Mouse (Mus musculus): ENCODE results near the gene Lpcat3. TPM values are rescaled to one million over a fixed set of nuclear protein-coding genes. Genes with fewer than 3 reads are reported as not detected.

The Lpcat3 gene
- polyA plus RNA-seq, 3 experiments from 2014 or later = 20.3 to 27.2 (median 24.9) TPM

DNA sequence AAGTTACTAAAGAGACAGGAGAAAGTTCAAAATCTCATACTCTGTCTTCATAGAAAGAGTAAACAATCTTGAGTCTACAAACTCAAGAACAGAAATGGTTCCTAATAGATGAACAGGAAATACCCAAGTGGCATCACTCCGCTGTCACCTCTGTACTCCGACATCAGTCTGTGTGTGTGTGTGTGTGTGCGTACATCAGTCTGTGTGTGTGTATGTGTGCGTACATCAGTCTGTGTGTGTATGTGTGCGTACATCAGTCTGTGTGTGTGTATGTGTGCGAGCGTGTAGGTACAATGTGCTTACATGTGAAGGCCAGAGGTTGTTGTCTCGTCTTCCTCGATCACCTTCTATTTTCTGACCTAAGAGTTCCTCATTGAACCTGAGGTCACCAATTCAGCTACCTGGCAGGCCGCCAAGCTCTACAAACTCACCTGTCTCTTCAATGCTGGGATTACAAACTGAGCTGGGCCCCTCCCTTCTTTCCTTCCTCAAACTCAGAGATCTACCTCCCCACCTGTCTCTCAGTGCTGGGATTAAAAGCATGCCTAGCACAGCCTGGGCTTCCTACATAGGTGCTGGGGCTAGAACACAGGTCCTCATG, 45.6 kb downstream of the Lpcat3 start:
- no peak for ATAC-seq

DNA sequence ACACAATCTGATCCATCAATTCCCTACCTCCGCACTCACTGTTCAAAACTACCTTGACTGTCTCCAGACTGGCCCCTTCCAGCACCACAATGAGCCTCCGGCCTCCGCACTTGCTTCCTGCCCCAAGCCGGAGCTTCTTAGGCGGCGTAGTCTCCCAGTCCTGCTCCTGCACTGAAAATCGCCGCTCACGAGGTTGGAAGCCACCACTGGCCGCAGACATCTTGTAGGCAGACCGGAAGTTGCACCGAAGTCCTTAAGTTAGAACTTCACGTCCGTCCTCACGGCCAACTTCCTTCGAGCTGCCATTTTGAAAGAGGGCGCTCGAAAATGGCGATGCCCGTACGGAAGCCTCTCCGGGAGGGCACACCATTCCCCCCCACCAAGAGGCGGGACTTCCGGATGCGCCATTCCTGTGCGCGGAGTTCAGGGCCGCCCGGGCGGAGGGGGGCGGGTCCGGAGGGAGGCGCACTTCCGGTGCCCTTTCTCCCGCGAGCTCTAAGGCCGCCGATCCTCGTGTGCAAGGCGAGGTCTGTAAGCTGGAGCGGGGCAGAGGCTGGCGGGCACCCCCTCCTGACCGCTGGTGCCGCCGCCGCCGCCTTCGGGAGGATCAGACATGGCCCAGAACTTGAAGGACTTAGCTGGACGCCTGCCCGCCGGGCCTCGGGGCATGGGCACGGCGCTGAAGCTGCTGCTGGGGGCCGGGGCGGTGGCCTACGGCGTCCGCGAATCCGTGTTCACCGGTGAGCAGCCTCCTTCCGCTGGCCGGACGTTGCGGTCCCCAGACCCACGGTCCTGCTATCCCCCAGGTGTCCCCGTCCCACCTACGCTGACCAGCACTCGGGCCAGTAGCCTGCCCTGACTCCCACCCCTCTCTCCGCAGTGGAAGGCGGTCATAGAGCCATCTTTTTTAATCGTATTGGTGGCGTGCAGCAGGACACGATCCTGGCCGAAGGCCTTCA, 49.3 kb downstream of the Lpcat3 start, which contains the start of the genes Emg1 and Phb2:
Emg1 (minus strand) TSS at position 355 of the 959 bp plus-strand sequence.
Phb2 (plus strand) TSS at position 513 of the 959 bp plus-strand sequence.
- ATAC-seq = peak; percentile 93

DNA sequence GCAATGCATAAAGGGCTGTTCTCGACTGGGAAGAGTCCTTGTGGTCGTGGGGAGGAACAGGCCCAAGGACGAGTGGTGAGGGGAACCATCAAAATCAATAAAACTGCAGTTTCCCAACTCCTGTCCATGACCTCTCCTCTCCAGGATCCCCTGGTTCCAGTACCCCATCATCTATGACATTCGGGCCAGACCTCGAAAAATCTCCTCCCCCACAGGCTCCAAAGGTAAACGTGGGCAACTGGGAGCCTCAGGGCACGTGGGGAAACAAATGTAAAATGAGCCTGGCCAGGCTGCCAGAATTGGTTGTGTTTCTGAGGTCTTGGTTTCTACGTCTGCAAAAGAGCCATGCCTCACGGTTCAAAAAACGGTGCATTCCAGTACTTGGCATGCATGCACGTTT, 50.1 kb downstream of the Lpcat3 start:
- ATAC-seq = no peak

DNA sequence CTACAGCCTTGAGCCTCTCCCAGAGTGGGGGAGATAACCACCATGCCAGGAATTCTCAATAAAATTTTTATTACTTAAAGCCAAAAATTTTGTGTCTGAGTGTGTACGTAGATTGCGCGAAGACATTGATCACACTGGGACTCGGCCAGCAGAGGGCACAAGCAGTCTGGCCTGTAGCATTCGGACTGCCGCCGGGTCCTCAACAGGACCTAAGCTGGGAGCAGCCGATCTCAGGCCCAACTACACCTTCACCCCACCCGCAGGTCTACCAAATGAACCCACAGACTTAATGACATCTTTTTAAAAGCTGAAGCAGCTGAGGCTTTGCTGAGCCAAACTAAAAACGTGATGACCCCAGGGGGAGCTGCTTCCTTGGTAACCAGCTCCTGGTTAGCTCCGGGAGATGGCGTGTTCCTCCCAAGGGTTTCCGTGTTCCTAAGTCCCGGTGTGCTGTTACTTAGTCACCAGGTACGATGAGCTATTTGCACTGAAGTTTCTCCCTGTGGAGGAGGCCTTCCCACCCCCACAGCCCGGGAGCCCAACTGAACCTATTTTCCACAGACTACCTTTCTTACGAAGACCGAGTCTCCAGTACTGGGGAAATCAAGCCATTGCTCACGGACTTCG, 54.1 kb downstream of the Lpcat3 start:
- ATAC-seq = no peak

DNA sequence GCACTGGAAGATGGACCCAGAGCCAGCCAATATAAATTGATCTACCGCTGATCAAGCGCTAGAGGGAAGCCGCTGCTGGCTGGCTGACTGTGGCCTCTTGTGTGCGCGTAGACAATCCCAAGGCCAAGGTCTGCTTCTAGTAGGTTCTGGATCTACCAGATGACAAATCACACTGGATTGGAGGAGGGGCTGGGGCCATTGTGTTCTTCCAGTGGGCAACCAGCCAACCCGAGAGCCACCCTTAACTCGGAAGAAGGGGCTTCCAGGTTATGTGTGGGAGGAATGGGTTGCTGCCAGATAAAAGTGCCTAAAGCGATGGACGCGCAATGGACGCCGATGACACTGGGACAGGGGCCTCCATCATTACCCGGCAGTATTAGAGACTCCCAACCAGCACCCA, 55.1 kb downstream of the Lpcat3 start:
- no peak for ATAC-seq

DNA sequence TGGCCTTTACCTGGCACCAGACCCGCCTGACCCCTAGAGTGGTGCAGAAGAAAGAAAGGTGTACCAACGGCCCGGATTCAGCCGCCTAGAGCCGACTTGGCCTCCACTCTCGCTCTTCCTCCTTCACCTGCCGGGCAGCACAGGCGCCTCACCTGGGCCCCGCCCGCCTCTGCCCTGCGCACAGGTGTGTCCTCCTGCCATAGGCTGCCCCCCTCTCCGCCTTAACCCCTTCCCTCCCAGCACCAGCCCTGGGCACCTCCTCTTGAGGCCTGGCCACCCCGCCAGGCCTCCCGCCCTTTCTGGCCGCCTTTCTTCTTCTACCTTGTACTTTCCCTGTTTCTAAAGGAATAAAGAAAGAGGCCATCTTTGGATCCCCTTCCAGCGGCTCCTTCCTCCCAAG, 55.9 kb downstream of the Lpcat3 start:
- ATAC-seq = no peak

DNA sequence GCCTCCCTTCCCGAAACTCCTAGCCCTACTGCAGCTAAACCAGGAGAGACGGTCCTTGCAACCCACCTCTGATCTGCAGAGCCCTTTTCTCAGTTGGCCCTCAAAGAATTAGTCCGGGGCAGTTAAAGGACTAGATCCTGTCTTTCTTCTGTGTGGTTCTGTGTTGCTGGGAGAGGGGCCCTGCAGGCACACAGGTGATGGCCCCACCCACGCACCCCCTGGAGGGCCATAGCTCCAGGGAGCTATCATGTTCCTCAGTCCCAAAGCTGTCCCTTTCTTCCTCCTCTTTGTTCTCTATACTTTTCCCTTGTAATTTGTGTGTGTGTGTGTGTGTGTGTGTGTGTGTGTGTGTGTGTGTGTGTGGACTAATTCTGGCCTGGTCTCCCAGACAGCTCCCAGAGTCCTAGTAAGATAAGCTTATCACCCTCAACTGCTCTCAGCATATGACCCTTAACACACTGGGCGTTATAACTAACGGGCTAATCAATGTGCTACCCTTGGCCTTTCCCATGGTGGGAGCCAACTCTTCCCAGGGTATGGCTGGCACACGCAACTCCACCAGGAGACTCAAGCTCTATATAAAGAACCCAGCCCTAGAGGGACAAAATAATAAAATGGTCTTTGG, 56.6 kb downstream of the Lpcat3 start:
- no peak for ATAC-seq

DNA sequence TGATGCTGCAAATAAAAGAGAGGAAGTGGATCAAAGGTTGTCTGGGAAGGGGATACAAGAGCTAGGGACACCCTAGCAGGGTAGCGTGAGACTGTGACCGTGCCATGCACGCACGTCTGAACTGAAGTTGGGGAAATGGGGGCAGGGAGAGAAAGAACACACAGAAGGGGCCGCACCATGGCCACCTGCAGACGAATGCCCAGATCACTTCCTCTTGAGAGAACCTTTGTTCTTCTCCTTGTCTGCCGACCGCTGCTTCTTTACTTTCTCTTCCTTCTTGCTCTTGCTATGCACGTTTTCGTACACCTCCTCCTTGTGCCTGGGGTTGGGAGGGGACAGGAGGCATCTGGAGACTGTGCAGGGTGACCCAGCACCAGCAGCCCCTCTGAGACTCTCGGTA, 58.1 kb downstream of the Lpcat3 start:
- ATAC-seq = no peak

DNA sequence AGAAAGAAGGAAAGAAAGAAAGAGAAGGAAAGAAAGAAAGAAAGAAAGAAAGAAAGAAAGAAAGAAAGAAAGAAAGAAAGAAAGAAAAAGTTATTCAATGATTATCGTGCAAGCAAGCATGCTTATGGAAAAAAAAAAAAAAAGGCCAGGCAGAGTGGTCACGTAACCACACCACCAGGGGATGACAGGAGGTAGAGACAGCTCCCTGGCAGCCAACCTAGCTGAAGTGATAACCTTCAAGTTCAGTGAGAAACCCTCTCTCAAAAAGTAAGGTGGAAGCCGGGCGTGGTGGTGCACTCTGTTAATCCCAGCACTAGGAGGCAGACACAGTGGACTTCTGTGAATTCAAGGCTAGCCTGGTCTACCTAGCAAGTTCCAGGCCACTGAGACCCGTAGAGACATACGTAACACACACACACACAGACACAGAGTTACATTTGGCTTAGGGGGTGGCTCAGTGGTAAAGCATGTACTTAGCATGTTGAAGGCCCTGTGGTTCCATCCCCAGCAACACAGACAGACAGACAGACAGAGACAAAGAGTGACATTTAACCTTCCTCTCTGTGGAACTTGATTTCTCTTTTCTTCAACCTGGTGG, 60.1 kb downstream of the Lpcat3 start:
- peak; percentile 17 for ATAC-seq

DNA sequence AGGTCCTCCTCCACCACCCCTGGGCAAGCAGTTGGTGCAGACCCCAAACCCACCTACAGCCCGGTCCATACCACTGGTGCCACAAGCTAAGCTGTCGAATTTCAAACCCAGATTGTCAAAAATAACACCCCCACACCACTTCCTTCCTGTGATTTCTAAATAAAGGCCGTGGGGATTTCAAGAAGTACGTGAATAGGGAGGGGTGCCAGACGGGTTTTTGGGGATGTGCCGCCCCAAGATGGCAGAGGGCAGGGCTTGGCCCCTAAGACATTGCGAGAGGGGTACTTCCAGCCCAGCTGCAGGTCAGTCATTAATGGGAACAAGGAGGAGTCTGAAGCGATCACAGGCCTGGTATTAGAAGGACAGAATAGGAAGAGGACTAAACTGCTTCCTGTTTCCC, 60.7 kb downstream of the Lpcat3 start:
- peak; percentile 80 for ATAC-seq

DNA sequence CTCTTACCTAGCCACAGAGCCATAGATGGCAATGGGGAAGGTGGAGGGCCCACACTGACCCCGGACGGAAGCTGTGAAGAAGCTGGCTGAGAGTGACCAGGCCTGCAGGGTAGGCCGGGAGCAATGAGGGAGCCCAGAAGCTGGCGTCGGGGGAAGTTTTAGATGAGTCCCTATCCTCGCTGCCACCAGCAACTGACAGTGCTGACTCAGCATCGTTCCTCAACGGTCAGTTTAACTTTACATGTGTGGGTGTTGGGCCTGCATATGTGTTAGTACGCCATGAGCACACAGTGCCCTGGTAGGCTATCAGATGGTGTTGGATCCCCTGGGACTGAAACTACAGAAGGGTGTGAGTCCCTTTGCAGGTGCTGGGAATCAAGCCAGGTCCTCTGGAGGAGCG, 61.6 kb downstream of the Lpcat3 start:
- no peak for ATAC-seq

DNA sequence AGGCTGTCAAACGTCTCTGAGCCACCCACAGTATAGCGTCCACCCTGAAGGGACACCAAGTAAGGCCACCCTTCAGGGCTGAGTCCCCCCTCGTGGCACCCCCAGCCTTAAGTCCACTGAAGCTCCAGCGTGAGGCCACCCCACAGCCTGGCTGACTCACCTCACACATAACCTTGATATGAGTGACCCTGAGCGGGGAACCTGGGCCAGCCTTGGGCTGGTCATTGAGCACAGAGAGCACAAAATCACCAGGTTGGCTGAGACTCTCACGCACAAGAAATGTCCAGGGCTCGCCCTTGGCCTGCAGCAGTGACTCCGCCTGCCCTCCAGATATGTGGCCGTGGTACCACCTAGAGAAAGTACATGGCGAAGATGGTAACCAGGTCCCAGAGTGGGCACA, 65.8 kb downstream of the Lpcat3 start:
- no peak for ATAC-seq

DNA sequence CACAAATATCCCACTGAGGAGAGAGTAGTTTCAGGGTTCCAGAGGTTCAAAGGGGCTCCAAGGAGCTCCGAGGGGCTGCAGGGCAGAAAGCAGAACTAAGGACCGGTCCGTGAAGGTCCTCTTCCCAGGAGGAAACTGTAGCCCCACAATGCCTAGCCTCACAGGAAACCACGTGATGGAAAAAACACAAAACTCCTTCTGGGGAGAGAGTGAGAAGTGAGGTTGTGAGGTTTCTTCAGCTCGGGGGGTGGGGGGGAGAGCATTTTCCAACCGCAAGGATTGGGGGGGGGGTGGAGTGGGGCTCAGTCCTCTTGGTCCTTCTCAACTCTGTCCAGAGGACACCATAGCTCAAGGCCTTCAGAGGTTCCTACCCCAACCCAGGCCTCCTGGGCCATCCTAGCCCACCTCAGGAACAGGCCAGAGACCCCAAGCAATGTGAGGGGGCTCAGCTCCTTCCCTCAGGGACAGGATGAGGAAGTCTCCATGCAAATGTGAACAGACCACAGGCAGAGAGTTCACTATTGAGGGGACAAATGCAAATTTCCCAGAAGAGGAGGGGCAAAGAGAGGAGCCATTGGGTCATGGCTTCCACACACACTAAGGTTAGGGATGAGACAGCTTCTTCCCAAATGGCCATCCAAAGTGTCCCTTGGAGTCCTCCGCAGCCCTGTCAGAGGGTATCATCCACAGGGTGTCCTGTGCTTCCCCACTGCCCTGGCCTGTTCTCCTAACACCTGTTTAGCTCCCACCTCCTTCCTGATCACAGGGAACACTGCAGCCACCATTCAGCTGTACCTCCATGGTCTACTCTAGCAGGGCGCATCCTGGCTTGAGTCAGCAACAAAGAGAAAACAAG, 67.3 kb downstream of the Lpcat3 start:
- peak; percentile 44 for ATAC-seq

DNA sequence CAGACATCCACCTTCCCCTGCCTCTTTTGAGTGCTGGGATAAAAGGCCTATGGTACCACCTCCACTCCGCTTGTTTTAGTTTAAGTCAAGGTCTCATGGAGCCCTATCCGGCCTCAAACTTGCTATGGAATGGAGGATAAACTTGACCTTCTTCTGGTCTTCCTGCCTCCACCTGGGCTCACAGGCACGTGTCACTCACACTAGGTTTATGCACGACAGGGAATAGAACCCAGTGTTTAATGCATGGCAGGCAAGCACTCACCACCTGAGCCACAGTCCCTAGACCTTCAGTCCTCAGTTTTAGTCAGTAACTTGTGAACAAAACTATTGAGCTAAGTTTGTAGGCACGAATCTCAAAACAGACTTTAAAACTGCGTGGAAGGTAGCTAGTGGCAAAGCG, 68.2 kb downstream of the Lpcat3 start:
- ATAC-seq = no peak

DNA sequence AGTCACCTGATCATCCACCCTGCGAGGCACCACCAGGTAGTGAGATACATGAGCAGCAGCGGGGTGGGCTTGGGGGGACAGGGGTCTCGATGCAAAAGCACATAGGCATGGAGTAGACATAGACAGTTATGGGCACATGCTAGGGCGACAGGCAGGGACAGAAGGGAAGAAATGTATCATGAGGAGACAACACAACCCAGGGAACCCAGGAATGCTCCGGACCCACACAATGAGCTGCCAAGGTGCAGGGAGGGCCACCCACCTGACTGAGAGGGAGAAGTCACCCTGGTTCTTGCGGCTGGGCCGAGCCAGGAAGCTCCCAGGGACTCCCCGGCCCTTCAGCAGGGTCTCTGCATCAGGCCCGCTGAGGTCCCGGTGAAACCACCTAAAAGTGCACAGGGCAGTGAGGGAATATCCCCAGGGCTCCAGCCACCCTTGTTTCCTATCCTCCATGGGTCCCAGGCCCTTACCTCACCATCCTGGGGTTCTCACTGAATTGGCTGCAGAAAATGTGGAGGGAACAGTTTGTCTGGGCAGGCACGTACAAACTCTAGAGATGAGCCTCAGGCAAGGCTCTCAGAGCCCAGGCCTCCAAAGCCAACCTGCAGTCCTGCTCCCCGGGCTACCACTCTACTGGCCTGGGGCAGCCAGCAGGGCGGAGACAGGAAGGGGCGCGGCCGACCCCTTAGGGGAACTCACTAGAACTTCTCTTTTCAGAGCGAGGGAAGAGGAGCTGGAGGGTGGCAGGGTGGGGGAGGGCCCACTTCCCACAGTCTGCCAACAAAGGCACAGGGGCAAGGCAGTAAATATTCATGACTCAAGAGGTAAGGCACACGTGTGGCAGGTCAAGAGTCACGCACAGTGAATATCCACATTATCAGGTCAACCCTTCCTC, 69.9 kb downstream of the Lpcat3 start:
- ATAC-seq = peak; percentile 81

DNA sequence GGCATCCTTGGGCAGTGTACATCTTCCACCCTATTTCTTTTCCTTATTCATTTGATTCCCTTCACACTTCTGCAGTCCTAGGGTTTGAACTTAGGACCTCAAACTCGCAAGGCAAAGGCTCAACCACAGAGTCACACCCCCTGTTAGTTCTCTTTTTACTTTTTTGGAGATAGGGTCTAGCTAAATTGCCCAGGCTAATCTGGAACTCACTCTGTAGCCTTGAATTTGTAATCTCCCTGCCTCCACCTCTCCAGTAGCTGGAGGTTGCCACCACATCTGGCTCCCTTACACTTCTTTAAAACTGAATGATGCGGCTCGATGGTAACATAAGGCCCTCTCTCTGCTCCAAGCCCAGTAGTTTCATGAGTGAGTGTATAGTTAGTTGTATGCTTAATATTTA, 71.6 kb downstream of the Lpcat3 start:
- no peak for ATAC-seq

DNA sequence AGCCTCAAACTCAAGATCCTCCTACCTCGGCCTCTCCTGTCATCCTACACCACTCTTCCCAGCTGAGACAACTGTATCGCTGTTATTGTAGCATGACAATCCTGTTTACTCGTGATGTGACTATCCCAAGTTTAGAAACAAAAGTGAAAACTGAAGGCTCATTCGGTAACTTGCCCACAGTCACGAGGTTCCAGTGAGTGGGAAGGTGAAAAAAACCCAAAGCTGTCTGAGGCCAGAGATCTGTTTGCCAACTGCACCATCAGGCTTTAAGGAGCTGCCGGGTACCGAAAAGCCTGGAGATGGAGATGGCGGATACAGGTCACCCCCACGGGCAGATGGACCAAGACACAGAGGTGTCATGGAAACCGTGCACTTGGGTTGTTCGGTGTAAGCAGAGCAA, 74.2 kb downstream of the Lpcat3 start:
- no peak for ATAC-seq

DNA sequence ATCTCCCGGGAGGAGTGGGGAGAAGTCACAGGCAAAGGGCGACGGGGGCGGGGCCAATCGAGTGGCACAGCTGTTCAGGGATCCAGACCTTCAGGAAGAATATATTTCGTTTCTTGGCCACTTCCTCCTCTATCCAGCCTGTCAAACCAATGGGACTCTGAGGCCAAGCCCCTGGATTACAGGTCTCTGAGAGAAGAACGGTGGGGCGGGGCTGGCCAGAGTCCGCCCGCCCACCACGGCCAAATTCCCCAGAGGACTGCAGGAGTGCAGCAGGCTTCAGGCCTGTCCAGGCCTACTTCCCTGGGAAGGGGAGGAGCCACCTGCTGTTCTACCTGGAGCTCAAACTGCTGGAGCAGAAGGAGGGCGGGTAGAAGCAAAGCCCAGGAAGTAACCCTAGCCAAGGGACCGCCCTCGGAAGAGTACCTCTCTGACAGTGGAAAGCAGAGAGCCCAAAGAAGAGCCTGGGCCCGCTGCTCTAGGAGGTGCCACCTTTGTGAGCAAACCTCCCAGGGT, 75.7 kb downstream of the Lpcat3 start, which contains the start of gene Ptpn6:
Ptpn6 (minus strand) TSS at position 204 of the 513 bp plus-strand sequence.
- no peak for ATAC-seq

DNA sequence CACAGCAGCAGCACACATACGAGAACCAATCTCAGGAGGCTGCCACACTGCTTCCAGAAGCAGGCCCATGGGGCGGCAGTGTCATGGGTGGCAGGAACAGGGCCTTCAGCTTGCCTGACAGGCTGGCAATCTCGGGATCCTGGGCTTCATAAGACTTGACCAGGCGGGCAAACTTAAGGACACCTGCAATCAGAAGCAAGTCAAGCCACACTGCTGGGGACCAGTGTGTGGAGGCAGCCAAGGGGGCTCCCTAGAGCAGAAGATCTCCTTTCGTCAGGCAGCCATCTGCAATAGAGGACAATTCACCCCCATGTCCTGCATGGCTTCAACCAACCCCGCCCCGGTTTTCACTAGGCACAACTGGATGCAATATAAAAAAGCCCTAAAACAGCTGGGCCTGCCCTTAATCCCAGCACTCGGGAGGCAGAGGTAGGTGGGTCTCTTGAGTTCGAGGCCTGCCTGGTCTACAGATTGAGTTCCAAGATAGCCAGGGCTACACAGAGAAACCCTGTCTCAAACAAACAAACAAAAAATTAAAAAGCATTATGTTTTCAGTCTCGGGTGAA, 76.5 kb downstream of the Lpcat3 start:
- no peak for ATAC-seq
